Mouse (Mus musculus): ENCODE results near the gene Rpap1.

DNA sequence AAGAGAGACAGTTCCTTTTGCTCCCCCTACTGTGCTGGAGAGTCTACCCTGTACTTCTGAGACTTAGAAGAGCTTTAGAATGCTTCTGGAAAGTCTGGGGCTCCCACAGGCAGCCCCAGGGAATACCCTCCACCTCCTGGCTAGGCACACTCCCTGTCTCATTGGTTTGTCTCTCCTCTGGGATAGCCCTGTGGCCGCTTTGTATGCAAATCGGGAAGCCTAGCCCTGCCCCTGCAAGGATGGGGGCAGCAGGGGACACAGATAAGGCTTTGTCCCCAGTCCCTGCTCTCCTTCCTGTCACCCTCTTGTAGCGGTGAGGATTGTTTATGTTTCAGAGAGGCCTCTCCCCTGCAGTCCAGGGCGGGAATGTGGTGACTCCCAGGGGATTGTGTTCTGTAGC lies 21.5 kb upstream of the Rpap1 start:
- no peak for TF ChIP-seq POLR2AphosphoS2 (IDR thresholded peaks at IDR 0.05; ENCODE audit: insufficient read length, low read depth)
- no peak for TF ChIP-seq POLR2A (IDR thresholded peaks at IDR 0.05; ENCODE audit: insufficient read length, low read depth)
- TF ChIP-seq MYOD1 (IDR thresholded peaks at IDR 0.05; ENCODE audit: control insufficient read depth in 1 of 3, insufficient read length in 2 of 3, low read depth in 2 of 3), result no peak
- no peak for TF ChIP-seq CEBPB (IDR thresholded peaks at IDR 0.05; ENCODE audit: insufficient read depth, poor library complexity, severe bottlenecking)
- TF ChIP-seq E2F4 (IDR thresholded peaks at IDR 0.05; ENCODE audit: insufficient read depth), result no peak
- no peak for TF ChIP-seq USF1 (IDR thresholded peaks at IDR 0.05; ENCODE audit: low read depth)
- no peak for TF ChIP-seq TCF12 (IDR thresholded peaks at IDR 0.05; ENCODE audit: insufficient read depth, poor library complexity, severe bottlenecking)
- TF ChIP-seq MAX (IDR thresholded peaks at IDR 0.05; ENCODE audit: low read depth), result no peak
- no peak for TF ChIP-seq TCF3 (IDR thresholded peaks at IDR 0.05; ENCODE audit: insufficient read length, low read depth)
- TF ChIP-seq MYOG (IDR thresholded peaks at IDR 0.05; ENCODE audit: control insufficient read depth in 1 of 3, insufficient read depth in 1 of 3, insufficient read length in 2 of 3, low read depth in 2 of 3), result no peak

Measured in myocyte (in vitro differentiated cells).